Mouse (Mus musculus): Measurements from ENCODE around the gene Xab2. TPM values are rescaled to one million over a fixed set of nuclear protein-coding genes. Genes with fewer than 3 reads are reported as not detected.
A peak's percentile ranks its signal among the peaks of the same experiment; 100 is the strongest.

Xab2 gene
- total RNA-seq (2021), result 10 to 100 TPM; 36.6 to 36.9 TPM

DNA sequence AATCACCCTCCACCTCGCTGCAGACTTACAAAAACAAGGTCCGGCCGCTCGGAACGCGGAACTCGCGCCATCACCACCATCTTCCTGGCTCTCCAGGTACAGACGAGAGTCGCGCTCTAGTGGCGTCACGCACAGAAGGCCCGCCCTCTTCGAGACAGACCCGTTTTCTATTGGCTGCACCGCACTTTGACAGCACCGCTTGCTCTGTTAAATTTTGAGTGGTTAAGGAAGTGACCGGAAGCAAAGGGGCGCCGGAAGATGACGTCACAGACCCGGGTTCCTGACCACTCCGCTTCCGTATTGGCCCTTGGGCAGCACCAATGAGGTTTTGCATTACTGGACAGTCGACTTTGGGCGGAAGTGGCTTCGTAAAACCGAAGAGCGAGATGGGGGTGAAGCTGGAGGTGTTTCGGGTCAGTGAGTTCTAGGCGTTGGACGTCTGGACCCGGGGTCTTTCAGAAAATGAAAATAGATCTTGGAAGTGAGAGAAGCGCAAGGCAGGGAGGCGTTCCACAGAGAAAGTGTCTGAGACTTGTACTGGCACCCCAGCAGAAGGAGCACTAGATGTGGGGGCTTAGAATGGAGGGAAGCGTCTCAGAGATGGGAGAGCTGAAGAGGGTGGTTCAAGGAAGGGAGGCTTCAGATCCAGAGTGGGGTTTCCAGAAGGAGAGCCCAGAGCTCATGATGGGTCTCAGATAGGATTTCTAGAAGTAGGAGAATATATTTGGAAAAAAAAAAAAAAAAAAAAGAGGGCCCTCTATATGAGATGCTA, at the start of gene Xab2, which contains the start of gene Pet100:
Xab2 (minus strand) TSS at position 118 of the 772 bp plus-strand sequence.
Pet100 (plus strand) TSS at position 350 of the 772 bp plus-strand sequence.
- intact Hi-C loops (cut with DNase I), result loop anchor here (2.0 kb wide), 1 partner anchor 55 kb away; the partner anchor contains the start of gene Trappc5
- peak; percentile 98 to 99 for DNase-seq (ENCODE audit: low spot score in 2 of 2)

DNA sequence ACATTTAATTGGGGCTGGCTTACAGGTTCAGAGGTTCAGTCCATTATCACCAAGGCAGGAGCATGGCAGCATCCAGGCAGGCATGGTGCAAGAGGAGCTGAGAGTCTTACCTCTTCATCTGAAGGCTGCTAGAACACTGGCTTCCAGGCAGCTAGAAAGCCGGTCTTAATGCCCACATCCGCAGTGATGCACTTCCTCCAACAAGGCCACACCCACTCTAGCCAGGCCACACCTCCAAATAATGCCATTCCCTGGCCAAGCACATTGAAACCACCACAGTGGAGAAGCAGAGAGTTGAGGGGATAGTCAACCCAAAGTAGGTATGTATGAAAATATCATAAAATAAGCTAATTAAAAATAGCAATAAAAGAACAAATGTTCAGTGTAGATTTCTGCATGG, 49.3 kb upstream of the Xab2 start:
- no peak for DNase-seq (ENCODE audit: low spot score in 2 of 2)

DNA sequence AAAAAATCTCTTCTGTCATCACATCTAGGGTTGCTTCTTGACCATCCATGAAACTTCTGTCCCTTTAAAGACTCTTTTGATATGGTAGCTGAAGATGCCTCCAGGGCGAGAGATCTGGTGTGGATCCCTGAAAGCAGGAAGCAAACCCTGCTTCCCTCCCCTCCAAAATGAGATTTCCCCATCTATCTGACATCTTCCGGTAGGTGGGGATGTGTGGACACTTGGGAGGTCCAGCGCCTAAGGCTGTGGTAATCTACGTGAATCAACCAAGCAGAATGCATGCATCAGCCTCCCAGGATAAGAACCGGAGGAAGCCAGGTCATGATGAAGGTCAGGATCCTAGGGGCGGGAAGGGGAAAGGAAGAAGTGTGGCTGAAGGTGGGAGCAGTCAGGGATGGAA, 44.4 kb upstream of the Xab2 start, which contains the start of gene Mcemp1:
Mcemp1 (plus strand) TSS at position 248 of the 400 bp plus-strand sequence.
- no peak for DNase-seq (ENCODE audit: low spot score in 2 of 2)
- intact Hi-C loops (cut with DNase I), result no loop called here

More for the DNA sequence above, 49.3 kb upstream of the Xab2 start:
- intact Hi-C loops (cut with DNase I), result loop anchor here (5.0 kb wide), 1 partner anchor 113 kb away; no protein-coding TSS in a partner anchor

DNA sequence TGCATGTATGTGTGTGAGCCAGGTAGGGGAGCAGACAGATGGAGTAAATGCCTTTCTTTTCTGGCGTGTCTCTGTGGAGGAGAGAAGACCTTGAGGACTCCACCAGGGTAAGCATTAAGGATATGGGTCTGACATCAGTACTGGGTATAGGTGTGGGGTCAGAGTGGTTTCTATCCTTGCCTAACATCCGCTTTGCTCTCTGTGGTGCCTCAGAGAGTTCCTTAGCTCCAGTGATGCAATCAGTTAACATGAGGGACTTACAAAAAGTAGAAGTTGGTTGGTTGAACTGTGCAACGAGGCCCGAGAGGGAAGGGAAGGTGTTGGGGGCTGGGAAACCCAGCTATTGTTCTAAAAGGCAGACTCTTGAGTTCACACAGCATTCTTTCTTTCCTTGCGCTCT, 43.3 kb upstream of the Xab2 start:
- DNase-seq (ENCODE audit: low spot score in 2 of 2), result no peak
- intact Hi-C loops (cut with DNase I), result no loop called here

DNA sequence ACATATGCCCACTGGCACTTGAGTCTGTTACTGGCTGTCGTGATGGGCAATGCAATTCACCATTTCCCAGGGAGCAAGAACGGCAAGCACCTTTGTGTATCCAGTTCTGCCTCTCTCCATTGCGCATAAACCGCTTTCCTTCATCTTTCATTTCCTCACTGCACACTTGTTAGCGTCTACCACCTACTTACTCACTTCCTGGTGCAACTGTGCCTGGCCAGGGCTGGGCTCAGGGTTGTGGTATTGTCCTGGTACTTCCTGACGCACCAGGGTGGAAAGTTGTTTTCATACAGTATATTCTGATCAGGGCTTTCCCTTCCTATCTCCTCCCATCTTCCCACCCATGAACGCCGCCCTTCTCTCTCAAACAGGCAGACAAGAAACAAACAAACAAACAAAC, 39.8 kb upstream of the Xab2 start:
- intact Hi-C loops (cut with DNase I), result no loop called here
- no peak for DNase-seq (ENCODE audit: low spot score in 2 of 2)

DNA sequence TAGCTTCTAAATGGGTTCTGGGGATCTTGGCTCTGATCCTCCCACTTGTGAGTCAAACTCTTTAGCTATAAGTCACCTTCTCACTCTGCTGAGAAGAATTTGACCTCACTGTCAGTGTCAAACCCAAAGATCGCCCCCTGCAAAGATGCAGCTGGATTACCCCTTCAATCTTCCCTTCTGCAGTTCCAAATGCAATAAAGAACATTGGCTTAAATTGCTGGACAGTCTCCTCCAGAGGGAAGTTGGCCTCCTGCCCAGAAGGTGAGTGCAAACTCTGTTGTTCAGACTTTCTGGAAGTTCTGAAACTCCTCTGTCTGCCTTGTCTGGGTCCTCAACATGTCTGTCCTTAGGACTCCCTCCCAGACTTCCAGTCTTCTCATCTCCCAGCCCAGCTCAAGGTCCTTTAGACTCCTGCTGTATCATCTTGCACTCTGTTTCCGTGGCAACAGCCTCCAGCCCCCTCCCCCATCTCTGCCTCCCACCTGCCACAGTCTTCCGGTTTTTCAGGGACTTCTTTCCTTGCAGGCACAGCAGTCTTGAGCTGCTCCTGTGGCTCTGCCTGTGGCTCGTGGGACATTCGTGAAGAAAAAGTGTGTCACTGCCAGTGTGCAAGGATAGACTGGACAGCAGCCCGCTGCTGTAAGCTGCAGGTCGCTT, 35.7 kb upstream of the Xab2 start:
- intact Hi-C loops (cut with DNase I), result no loop called here
- DNase-seq (ENCODE audit: low spot score in 2 of 2), result peak in 1 of 2 experiments; percentile 9

DNA sequence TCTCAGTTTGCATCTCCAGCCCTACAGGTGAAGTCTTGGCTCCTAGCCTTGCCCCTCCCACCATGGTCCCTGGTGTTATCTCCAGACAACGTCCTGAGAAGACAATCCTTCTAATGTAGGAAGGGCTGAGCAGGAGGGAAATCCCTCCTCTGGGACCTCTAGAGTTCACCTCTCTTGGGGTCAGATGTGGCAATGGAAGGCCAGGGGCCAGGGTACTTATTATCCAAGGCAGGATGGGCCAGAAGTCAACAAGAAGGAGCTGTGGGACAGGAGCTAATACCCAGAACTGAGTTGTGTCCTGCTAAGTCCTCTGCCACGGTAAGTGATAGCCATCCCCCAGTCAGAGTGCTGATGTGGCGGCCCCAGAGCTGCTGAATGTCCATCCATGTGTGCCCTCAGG, 34.4 kb upstream of the Xab2 start, which contains the start of gene Retn:
Retn (plus strand) TSS at position 245 of the 400 bp plus-strand sequence.
- intact Hi-C loops (cut with DNase I), result no loop called here

DNA sequence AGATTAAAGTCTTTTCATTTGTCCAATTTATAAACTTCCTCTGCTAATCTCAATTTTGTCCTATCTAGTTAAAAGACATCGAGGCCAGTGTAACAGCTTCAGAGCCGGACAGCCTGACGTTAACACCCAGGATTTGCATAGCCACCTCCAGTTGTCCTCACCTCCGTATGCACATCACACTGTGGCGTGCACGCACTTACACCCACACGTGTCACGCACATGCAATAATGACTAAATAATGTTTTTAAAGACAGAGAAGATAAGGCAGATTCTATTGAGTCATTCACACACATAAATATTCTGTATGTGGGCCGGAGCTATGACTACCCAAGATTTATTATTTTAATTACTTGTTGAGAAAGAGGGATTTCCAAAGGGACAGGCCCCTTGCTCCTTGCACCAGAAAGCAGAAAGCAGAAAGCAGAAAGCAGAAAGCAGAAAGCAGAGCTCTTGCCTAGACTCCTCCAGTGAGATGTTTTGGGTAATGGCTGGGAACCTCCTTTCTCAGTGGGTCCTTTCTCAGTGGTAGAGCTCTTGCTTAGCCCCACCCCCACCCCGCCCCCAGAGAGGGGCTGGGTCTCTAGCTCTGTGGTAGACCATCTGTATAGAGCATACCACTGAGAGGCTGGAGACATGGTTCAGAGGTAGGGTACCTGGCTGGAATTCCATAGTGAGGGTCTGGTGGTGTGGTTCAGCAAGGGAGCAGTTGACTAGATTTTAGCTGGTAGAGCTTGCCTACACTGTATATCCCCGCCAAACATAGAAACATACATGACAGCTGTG, 33.8 kb upstream of the Xab2 start:
- intact Hi-C loops (cut with DNase I), result no loop called here
- DNase-seq (ENCODE audit: low spot score in 2 of 2), result no peak

More for the DNA sequence above, 34.4 kb upstream of the Xab2 start, which contains the start of gene Retn:
- no peak for DNase-seq (ENCODE audit: low spot score in 2 of 2)

DNA sequence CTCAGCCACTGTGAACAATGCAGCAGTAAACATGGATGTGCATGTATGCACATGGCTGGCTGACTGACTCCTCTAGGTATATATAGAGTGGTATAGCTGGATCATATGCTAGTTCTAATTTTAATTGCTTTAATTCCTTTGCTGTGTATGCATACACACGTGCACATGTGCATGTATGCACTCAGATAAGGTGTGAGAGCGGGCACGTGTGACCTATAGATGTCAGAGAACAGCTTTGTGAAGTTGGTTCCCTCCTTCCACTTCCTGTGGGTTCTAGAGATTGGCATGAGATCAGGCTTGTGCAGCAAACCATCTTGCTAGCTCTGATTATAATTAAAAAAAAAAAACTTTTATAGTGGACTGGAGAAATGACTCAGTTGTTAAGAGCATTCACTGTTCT, 31.7 kb upstream of the Xab2 start:
- intact Hi-C loops (cut with DNase I), result no loop called here
- no peak for DNase-seq (ENCODE audit: low spot score in 2 of 2)

DNA sequence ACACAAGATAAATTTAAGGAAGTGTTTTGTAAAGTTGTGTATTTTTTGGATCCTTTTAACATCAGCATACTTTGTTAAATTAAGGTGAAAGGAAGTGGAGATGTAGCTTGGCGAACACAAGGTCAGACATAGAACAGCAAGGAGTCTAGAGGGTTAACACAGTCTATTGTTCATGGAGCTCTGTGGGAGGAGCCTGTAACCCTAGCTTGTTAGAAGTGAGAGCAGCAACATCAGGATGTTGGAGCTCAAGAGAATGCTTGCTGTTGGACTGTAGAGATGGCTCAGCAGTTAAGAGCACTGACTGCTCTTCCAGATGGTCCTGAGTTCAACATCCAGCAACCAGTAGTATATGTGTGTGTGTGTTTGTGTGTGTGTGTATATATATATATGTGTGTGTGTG, 27.9 kb upstream of the Xab2 start:
- DNase-seq (ENCODE audit: low spot score in 2 of 2), result no peak
- intact Hi-C loops (cut with DNase I), result no loop called here

DNA sequence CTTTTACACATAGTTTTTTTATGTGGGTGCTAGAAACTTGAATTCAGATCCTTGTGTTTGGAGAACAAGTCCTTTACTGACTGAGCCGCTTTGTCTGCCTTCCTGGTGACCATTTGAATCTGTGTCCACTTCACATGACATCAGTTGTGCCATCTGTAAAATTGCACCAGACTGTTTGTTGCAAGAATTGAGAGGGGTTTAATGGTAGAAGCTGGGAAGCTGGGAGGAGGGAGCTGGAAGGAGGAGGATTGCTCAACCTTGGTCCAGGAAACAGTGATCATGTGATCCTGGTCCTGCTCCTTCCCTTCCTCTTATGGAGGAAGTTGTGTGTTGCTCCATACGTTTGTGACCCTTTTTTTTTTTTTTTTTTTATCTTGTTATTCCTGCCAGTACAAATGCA, 27.2 kb upstream of the Xab2 start:
- no peak for DNase-seq (ENCODE audit: low spot score in 2 of 2)
- intact Hi-C loops (cut with DNase I), result no loop called here

DNA sequence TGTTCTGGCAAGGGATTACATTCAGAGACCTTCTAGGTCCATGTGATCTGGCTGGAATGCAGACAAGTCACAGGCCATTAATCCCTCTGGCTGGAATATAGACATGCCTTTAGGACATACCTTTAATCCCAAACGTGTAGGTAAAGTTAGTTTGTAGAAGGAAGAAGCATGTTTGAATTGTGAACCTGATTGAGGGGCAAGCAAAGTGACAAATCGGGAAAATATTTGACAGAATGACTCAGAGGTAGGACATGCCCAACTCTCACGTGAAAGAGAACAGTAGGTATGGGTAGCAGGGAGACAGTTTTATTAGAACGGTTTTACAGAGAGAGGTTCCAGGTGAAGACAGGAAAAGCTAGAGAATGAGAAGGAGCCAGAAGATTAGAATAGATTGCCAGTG, 26.4 kb upstream of the Xab2 start:
- intact Hi-C loops (cut with DNase I), result no loop called here
- no peak for DNase-seq (ENCODE audit: low spot score in 2 of 2)

DNA sequence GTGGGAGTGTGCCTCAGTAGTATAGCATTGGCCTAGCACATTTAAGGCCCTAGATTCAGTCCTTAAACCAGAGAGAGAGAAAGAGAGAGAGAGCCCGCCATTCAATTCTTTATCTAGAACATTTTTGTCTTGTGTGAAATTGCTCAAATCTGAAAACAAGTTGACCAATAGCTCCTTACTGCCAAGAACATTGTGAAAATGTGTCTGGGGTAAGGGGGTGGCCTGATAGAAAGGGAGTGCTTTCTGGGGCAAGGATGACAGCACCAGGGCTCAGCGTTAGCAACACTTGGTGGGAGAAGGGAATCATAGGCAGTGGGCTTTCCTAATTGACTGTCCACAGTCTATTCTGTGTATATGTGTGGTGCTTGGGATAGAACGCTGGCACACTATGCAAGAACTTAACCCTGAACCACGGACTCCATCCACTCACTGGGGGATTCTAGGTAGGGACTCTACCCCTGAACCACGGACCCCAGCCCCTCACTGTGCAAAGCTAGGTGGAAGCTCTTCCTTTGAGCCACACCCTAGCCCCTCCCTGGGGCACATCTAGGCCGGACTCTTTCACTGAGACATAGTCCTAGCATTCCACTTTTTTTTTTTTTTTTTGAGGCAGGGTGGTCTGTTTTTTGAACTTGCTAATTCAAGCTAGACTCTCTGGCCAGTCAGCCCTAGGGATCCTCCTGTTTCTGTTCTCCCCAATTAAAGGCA, 25.9 kb upstream of the Xab2 start:
- no peak for DNase-seq (ENCODE audit: low spot score in 2 of 2)
- intact Hi-C loops (cut with DNase I), result no loop called here

DNA sequence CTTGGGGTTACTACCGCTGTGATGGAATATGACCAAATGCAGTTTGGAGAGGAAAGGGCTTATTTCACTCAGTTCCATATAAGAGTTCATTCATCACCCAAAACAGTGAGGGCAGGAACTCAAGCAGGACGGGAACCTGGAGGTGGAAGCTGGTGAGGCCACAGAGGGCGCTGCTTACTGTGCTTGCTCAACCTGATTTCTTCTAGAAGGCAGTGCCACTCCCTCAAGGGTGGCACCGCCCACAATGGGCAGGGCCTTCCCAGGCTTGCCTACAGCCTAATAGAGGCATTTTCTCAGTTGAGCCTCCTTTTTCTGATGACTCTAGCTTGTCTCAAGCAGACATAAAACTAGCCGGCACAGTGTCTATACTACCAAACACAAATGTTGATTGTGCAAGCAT, 24.7 kb upstream of the Xab2 start:
- no peak for DNase-seq (ENCODE audit: low spot score in 2 of 2)
- intact Hi-C loops (cut with DNase I), result no loop called here

DNA sequence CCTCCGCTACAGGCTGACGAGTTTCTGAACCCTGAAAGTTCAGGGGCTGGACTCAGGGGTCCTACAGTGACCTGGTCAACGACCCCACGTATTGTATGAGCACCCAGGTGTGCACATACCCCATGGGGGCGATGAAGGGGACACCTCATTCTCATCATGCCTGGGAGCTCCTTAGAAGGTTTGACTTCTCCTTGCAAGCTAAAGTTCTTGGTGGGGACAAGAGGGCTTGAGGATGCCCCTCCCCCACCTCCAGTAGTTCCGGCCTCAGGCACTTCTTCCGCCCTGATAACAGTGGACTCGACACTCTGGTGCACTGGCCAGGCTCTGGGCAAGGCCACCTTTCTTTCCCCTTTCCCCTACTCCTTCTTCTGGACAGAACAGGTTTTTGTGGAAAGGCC, 10.4 kb upstream of the Xab2 start:
- intact Hi-C loops (cut with DNase I), result no loop called here
- DNase-seq (ENCODE audit: low spot score in 2 of 2), result no peak

DNA sequence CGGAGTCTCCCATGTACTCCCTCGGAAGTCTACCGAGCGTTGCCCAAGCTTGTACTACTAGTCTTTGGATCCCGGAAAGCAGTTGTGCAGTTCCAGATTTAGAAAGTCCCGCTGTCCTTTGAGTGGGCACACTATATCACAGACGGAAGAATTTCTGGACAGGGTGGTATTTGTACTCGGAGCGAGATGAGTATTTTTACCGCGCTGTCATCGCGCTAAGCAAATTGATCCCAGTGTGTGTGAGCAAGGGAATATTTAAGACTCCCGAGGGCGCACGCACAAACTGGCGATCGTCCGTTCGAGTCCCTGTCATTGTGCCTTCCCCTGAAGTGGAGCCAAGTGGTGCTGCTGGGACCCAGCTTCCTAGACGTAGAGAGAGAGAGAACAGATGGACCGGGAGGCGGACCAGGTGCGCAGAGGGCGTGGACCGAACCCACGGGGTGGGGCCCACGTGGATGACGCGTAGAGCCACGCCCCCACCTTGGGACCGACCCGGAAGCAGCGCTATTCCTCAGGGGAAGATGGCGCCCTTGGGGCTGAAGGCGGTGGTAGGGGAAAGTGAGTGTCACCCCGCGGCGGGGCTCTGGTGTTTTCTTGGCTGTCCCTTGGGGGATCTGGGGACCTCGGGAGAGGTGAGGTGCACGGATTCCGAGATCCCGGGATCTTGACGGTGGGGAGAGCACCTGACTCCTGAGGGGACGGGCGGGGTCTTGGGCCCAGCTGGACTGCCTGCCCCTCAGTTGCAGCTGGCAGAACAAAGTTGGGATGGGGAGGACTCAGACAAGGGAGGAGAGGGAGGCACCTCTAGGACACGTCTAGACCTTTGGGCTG, 9.7 kb upstream of the Xab2 start, which contains the start of gene Stxbp2:
Stxbp2 (plus strand) TSS at position 309 of the 831 bp plus-strand sequence.
- intact Hi-C loops (cut with DNase I), result no loop called here
- peak; percentile 67 to 75 for DNase-seq (ENCODE audit: low spot score in 2 of 2)

DNA sequence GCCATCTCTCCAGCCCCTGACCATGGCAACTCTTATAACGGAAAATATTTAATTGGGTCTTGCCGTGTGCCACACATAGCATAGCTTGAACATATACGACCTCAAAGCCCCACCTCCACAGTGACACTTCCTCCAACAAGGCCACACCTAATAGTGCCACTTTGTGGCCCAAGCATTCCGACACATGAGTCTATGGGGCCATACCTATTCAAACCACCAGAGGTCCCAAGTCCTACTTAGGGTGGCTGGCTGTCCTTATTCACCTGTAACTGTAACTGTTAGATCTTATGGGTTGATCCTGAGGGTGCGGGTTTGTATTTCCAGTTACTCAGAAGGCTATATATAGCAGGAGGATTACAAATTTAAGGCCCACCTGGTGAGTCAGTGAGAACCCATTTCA, 6.9 kb upstream of the Xab2 start:
- no peak for DNase-seq (ENCODE audit: low spot score in 2 of 2)
- intact Hi-C loops (cut with DNase I), result no loop called here

DNA sequence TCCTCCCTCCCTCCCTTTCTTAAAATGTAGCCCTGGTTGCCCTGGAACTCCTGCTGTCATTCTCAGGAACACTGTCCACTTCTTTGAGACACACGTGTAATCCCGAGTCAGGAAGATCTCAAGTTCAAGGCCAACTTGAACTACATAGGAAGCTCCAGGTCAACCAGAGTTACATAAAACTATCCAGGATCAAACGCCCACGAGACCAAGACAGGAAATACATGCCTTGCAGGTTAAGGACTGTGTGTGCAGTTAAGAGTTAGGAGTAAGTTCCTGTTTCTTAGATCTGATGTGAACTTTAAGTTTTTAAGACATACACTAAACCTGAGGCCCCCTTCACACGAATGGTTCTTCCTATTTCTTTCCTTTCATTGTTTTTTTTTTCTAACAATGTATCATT, 5.9 kb upstream of the Xab2 start:
- no peak for DNase-seq (ENCODE audit: low spot score in 2 of 2)
- intact Hi-C loops (cut with DNase I), result no loop called here

DNA sequence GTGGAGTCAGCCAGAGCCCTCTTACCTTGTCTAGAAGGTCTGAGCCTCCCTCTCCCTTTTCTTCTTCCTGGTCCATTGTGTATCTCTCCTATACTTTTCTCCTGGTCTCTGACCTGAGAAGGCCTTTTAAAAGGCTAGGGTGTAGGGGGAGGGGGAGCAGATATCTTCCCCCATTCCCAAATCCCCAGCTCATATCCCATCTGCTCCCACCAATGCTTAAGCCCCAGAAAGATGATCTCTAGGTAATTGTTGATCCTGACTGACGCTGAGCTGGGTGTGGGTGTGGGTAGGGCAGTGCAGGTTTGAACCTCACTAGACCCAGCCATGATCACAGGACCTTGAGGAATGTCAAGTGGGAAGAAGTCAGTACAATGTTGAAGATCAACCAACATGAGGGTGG, 4.3 kb upstream of the Xab2 start, which contains the start of gene Pcp2:
Pcp2 (minus strand) TSS at position 101 of the 400 bp plus-strand sequence.
- no peak for DNase-seq (ENCODE audit: low spot score in 2 of 2)
- intact Hi-C loops (cut with DNase I), result no loop called here

Data from left cerebral cortex, postnatal 36 days (tissue).